Mouse (Mus musculus): ENCODE results near the gene Pkdcc. TPM values are rescaled to one million over a fixed set of nuclear protein-coding genes. Genes with fewer than 3 reads are reported as not detected.

Pkdcc gene
- polyA plus RNA-seq, 2 experiments = 20.4 to 145 TPM

- Histone ChIP-seq H3K36me3 (ENCODE audit: control insufficient read depth, insufficient read depth, low read length) (no peaks in the 10 kb centered on the region), H3K4me2 (replicated peaks; ENCODE audit: low read depth, low read length, severe bottlenecking) (no peak overlapping the region), H3K4me3 (replicated peaks; ENCODE audit: low read length) (no peak overlapping the region), H3K27ac (replicated peaks; ENCODE audit: low read depth, low read length) (no peak overlapping the region), H3K27me3 (ENCODE audit: control insufficient read depth, insufficient read depth, low read length) (peaks cover 40% of the 10 kb centered on the region), H3K4me1 (ENCODE audit: control insufficient read depth, insufficient read depth, low read length) (no peaks in the 10 kb centered on the region), H3K9me3 (ENCODE audit: control insufficient read depth, low read length) (no peaks in the 10 kb centered on the region), H3K9ac (ENCODE audit: low read depth, low read length, severe bottlenecking) (no peak overlapping the region)
- DNase-seq (ENCODE audit: low spot score) (no peak), ATAC-seq (ENCODE audit: low FRiP score, low read depth) (no peak)
- no peak for TF ChIP-seq POLR2A (IDR thresholded peaks at IDR 0.05; ENCODE audit: borderline replicate concordance, extremely low read depth, insufficient read depth, insufficient read length)
- WGBS = 59% methylated on average over 11 of the region's 11 CpGs
These were observed 27.1 kb upstream of the Pkdcc start for GRCm38 (mm10) chr17:83187751-83188565.

GRCm38 (mm10) chr17:83190810-83191209 lies 24.3 kb upstream of the Pkdcc start:
- no peak overlapping the region for H3K9ac ChIP-seq (ENCODE audit: low read depth, low read length, severe bottlenecking)
- DNase-seq (ENCODE audit: low spot score) (no peak), ATAC-seq (ENCODE audit: low FRiP score, low read depth) (no peak)
- no peak overlapping the region for H3K4me3 ChIP-seq (replicated peaks; ENCODE audit: low read length)
- no peaks in the 10 kb centered on the region for H3K4me1 ChIP-seq (ENCODE audit: control insufficient read depth, insufficient read depth, low read length)
- TF ChIP-seq POLR2A (IDR thresholded peaks at IDR 0.05; ENCODE audit: borderline replicate concordance, extremely low read depth, insufficient read depth, insufficient read length) = no peak
- no peak overlapping the region for H3K27ac ChIP-seq (replicated peaks; ENCODE audit: low read depth, low read length)
- peaks cover 31% of the 10 kb centered on the region for H3K27me3 ChIP-seq (ENCODE audit: control insufficient read depth, insufficient read depth, low read length)
- H3K4me2 ChIP-seq (replicated peaks; ENCODE audit: low read depth, low read length, severe bottlenecking) = no peak overlapping the region
- no peaks in the 10 kb centered on the region for H3K9me3 ChIP-seq (ENCODE audit: control insufficient read depth, low read length)
- 86% methylated on average over 9 of the region's 9 CpGs for WGBS
- no peaks in the 10 kb centered on the region for H3K36me3 ChIP-seq (ENCODE audit: control insufficient read depth, insufficient read depth, low read length)

GRCm38 (mm10) chr17:83194491-83194890 lies 20.6 kb upstream of the Pkdcc start:
- Histone ChIP-seq H3K4me3 (replicated peaks; ENCODE audit: low read length) (no peak overlapping the region), H3K4me1 (ENCODE audit: control insufficient read depth, insufficient read depth, low read length) (peaks cover 14% of the 10 kb centered on the region), H3K4me2 (replicated peaks; ENCODE audit: low read depth, low read length, severe bottlenecking) (no peak overlapping the region), H3K9ac (ENCODE audit: low read depth, low read length, severe bottlenecking) (no peak overlapping the region), H3K9me3 (ENCODE audit: control insufficient read depth, low read length) (no peaks in the 10 kb centered on the region), H3K36me3 (ENCODE audit: control insufficient read depth, insufficient read depth, low read length) (no peaks in the 10 kb centered on the region), H3K27ac (replicated peaks; ENCODE audit: low read depth, low read length) (no peak overlapping the region), H3K27me3 (ENCODE audit: control insufficient read depth, insufficient read depth, low read length) (peaks cover 33% of the 10 kb centered on the region)
- no peak for DNase-seq (ENCODE audit: low spot score)
- no peak for TF ChIP-seq POLR2A (IDR thresholded peaks at IDR 0.05; ENCODE audit: borderline replicate concordance, extremely low read depth, insufficient read depth, insufficient read length)
- ATAC-seq (ENCODE audit: low FRiP score, low read depth) = no peak
- WGBS = 83% methylated on average over 4 of the region's 4 CpGs

- Histone ChIP-seq H3K4me2 (replicated peaks; ENCODE audit: low read depth, low read length, severe bottlenecking) (no peak overlapping the region), H3K27me3 (ENCODE audit: control insufficient read depth, insufficient read depth, low read length) (peaks cover 43% of the 10 kb centered on the region; the same call in 1 of the 2 replicates), H3K4me1 (ENCODE audit: control insufficient read depth, insufficient read depth, low read length) (peaks cover 25% of the 10 kb centered on the region), H3K36me3 (ENCODE audit: control insufficient read depth, insufficient read depth, low read length) (no peaks in the 10 kb centered on the region), H3K4me3 (replicated peaks; ENCODE audit: low read length) (no peak overlapping the region), H3K9ac (ENCODE audit: low read depth, low read length, severe bottlenecking) (no peak overlapping the region), H3K9me3 (ENCODE audit: control insufficient read depth, low read length) (no peaks in the 10 kb centered on the region), H3K27ac (replicated peaks; ENCODE audit: low read depth, low read length) (no peak overlapping the region)
- WGBS = 30% methylated on average over 4 of the region's 4 CpGs
- ATAC-seq (ENCODE audit: low FRiP score, low read depth) (no peak), DNase-seq (ENCODE audit: low spot score) (peak; percentile 31)
- TF ChIP-seq POLR2A (IDR thresholded peaks at IDR 0.05; ENCODE audit: borderline replicate concordance, extremely low read depth, insufficient read depth, insufficient read length) = no peak
These were observed 17.6 kb upstream of the Pkdcc start for GRCm38 (mm10) chr17:83197361-83197923.

DNA sequence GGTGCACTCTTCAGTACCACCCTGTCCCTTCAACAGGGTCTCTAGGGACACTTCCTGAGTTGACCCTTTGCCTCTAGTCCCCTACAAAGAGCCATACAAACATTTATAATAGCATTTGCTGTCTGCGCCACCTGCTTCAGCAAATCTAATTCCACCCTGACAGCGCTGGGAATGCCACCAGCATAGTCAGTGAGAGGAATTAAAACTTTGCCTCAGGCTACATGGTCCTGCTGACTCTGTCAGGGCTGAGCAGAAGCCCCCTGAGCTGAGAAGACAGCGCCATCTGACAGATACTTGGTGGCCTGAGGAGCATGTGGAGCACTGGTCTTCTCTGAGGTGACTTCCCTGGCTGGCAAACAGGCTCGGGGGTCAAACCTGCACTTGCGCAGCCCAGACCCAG lies 14.6 kb upstream of the Pkdcc start:
- DNase-seq (ENCODE audit: low spot score) = no peak
- no peak overlapping the region for H3K4me3 ChIP-seq (replicated peaks; ENCODE audit: low read length)
- H3K27me3 ChIP-seq (ENCODE audit: control insufficient read depth, insufficient read depth, low read length) = peaks cover 57% of the 10 kb centered on the region
- no peak overlapping the region for H3K4me2 ChIP-seq (replicated peaks; ENCODE audit: low read depth, low read length, severe bottlenecking)
- TF ChIP-seq POLR2A (IDR thresholded peaks at IDR 0.05; ENCODE audit: borderline replicate concordance, extremely low read depth, insufficient read depth, insufficient read length) = no peak
- H3K9me3 ChIP-seq (ENCODE audit: control insufficient read depth, low read length) = no peaks in the 10 kb centered on the region
- H3K27ac ChIP-seq (replicated peaks; ENCODE audit: low read depth, low read length) = no peak overlapping the region
- peaks cover 28% of the 10 kb centered on the region for H3K4me1 ChIP-seq (ENCODE audit: control insufficient read depth, insufficient read depth, low read length)
- 73% methylated on average over 5 of the region's 5 CpGs for WGBS
- H3K9ac ChIP-seq (ENCODE audit: low read depth, low read length, severe bottlenecking) = no peak overlapping the region
- H3K36me3 ChIP-seq (ENCODE audit: control insufficient read depth, insufficient read depth, low read length) = no peaks in the 10 kb centered on the region
- ATAC-seq (ENCODE audit: low FRiP score, low read depth) = no peak; the same call in 1 of the 2 replicates
